Mouse (Mus musculus) heart, postnatal 36 days (tissue): ENCODE results near the gene Frat2. TPM values are rescaled to one million over a fixed set of nuclear protein-coding genes. Genes with fewer than 3 reads are reported as not detected.

Source experiments
- DNase-seq, 2 experiments: peaks; one replicate each; pipeline ENCODE4 v3.0.0; 2021 to 2022
- intact Hi-C: fragments of 180-260 bp; cut with DNase I; formaldehyde crosslinking; loops from one replicate; pipeline ENCODE4 v1.15.1; 2025
- total RNA-seq, 2 experiments: library from RNA; stranded (reverse); gene quantifications; 2 replicates each; pipeline ENCODE4 v1.2.3; 2021

Frat2 gene
- total RNA-seq, 2 experiments from 2014 or later, result 5.0 to 7.7 TPM

DNA sequence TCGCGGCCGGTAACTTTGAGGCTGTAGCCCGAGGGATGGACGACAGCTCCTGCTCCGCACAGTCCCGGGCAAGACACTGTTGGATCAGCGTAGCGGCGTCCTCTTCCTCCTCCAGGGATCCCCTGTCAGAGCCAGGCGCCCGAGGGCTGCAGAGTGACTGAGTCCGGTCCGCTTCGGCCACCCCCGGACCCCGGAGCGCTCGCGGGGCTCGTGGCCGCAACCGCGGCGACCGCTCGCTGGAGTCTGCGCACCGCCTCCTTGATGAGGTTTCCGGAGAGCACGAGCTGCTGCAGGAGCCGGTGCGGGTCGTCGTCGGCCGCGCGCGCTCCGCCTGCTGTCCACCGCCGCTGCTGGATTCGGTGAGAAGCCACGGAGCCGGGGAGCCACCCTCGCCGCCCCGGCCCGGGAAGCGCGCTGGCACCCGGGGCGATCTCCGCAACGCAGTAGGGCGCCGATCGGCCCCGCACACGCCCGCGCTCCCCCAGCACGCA lies 796 bp downstream of the Frat2 start:
- peak; percentile 51 to 63 for DNase-seq
- intact Hi-C loops, result loop anchor here (5.0 kb wide), 1 partner anchor 65 kb away; the partner anchor contains the start of gene Pgam1

- DNase-seq, result peak; percentile 24 to 26
- intact Hi-C loops, result loop anchor here (5.0 kb wide), 1 partner anchor 66 kb away; the partner anchor contains the start of gene Pgam1
Observed at GRCm38 (mm10) chr19:41846366-41847090, 1.4 kb downstream of the Frat2 start.

DNA sequence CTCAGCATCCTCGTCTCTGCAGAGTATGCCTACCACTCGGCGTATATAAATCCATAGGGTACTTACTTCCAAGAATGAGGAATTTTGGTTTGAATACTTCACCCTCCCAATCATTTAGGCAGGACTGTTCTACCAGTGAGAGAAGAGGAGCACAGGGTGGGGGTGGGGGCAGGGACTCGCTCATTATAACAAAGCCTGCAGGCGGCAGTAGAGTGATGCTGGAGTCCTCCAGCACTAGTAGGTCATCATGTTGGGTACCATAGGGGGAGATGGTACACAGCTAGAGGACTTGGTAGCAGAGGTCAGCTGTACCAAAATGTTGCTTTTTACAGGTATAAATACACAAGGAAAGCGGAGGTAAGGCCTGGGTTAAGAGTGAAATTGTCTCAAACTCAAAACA lies 3.6 kb downstream of the Frat2 start:
- intact Hi-C loops, result no loop called here
- DNase-seq, result no peak

DNA sequence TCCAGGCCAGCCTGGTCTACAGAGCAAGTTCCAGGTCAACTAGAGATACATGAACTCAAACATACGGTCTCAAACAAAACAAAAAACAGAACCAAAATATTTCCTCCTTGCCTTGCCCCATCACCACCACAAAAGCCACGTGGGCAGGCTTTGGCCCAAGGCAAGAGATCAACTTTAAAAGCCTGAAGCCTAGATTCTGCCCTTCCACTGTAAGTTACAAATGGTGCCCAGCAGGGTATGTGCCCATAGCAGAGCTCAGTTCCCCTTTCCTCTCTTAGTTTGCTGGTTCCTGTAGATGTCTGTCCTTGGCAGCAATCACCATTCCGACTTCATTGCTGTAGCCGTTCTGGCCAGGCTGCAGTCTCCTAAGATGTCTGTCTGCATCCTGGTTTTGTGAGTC lies 5.2 kb downstream of the Frat2 start:
- intact Hi-C loops, result no loop called here

DNA sequence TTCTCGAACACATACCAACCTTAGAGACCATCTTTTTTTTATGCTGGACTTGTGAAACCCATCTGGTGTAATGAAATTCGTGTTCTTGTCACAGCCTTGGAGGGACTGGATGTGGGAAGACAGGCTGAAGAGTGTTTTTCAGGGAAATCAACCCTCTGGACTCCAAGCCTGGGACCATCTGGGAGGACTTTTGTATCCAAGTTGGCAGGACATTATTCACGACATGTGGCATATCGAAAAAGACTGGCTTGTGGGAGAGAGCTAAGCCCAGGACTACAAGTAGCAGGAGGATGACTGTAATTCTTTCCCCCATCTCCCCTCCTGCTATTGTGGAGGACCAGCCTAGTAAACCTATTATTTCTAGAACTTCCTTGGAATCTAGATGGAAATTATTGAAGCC lies 5.7 kb downstream of the Frat2 start:
- intact Hi-C loops, result no loop called here
- DNase-seq, result no peak

More for the DNA sequence above, 5.2 kb downstream of the Frat2 start:
- no peak for DNase-seq

DNA sequence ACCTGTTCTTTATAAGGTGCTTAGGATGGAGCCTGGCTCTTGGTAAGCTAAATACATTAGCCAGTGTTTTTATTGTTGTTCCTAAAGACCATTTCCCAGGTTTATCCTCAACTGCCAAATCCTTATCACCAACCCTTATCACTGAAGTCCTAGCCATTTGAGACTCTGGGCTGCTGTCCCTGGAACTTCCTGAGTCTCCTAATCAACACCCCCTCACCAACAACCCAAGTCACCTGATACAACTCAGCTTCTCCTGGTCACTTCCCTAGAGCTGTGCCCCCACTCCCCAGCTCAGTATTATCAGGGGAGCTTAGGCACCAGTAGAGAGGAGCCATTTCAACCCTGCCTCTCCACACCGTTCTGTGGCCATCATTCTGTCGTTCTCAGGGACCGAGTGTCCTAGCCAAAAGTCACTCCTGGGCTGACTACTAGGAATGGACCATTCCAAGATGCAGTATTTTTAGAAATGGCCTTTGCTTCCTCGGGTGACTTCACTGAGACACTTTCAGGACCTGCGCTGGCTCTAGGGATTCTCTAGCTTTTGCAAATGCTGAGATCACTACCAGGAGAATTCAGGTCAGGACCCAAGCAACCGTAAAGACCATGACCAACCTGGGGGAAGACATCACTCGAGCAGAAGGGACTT lies 6.7 kb downstream of the Frat2 start:
- DNase-seq, result no peak
- intact Hi-C loops, result no loop called here

DNA sequence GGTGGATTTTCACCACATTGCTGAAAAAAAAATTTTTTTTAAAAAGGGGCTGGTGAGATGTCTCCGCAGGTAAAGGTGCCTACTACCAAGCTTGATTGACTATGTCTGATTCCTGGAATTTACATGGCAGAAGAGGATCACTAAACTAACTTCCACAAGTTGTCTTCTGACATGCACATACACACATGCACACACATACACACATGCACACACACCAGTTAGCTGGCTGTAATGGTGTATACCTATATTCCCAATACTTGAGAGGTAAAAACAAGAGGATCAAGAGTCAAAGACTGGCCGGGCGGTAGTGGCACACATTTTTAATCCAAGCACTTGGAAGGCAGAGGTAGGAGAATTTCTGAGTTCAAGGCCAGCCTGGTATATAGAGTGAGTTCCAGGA lies 8.2 kb downstream of the Frat2 start:
- intact Hi-C loops, result no loop called here
- DNase-seq, result no peak

GRCm38 (mm10) chr19:41838808-41839207 lies 9.1 kb downstream of the Frat2 start:
- no peak for DNase-seq
- intact Hi-C loops, result no loop called here

DNA sequence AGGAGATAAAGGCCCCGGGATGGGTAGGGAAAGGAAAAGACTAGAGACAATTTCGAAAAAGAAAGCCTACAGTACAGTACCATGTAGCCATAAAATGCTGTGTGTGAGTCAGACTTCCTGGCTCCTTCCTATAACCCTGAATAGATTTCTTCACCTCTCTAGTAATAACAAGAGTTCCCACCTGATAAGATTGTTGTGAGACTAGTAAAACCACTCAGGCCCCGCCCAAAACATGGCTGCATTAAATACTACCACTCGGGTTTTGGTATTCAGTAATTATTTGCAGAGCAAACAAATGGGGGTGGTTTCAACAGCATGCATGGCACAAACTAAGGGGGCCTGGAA lies 10.0 kb downstream of the Frat2 start:
- DNase-seq, result no peak
- intact Hi-C loops, result no loop called here

- intact Hi-C loops, result no loop called here
- DNase-seq, result no peak
Observed at GRCm38 (mm10) chr19:41837194-41837916, 10.6 kb downstream of the Frat2 start.

DNA sequence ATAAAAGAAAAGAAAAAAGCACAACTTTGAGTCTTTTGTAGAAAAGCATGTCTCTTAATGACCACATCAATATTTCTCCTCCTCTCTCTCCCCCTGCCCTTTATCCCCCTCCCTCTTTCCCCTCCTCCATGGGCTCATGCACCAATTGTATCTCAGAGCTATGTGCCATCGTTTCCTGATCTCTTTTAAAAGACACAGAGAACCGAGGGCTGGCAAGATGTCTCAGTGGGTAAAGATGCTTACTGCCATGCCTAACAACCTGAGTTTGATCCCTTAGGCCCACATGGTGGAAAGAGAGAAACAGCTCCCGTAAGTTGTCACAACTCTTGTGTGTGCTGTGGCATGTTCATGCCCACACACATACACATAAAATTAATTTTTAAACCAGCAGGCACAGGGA lies 11.2 kb downstream of the Frat2 start:
- DNase-seq, result no peak
- intact Hi-C loops, result no loop called here

GRCm38 (mm10) chr19:41835816-41836215 lies 12.1 kb downstream of the Frat2 start:
- DNase-seq, result no peak
- intact Hi-C loops, result no loop called here

DNA sequence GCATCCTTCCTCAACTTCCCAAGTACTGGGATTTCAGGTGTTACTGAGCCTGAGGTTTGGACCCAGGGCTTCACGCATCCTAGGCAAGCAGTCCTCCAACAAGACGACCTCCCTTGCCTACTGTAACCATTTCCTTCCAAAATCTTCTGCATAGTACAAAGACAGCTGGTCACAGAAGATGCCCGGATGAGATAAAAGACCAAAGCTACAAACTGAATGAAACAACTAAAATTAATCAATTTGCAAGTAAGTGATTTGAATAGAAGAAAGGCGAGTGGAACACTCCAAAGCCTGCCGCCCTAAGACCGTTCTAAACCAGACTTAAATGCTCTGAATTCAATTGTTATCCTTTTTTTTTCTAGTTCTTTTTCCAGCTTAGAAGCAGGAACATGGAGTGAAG lies 12.5 kb downstream of the Frat2 start:
- intact Hi-C loops, result no loop called here
- DNase-seq, result no peak

- DNase-seq, result no peak
- intact Hi-C loops, result no loop called here
Observed at GRCm38 (mm10) chr19:41832501-41833201, 15.3 kb downstream of the Frat2 start.

GRCm38 (mm10) chr19:41831718-41832391 lies 16.1 kb downstream of the Frat2 start:
- DNase-seq, result no peak
- intact Hi-C loops, result no loop called here

- intact Hi-C loops, result no loop called here
- DNase-seq, result no peak
Observed at GRCm38 (mm10) chr19:41831101-41831570, 16.8 kb downstream of the Frat2 start.

- intact Hi-C loops, result no loop called here
Observed at GRCm38 (mm10) chr19:41830106-41831031, 17.6 kb downstream of the Frat2 start.

GRCm38 (mm10) chr19:41829381-41830105 lies 18.4 kb downstream of the Frat2 start, which contains the start of gene Frat1:
Gene Frat1 (plus strand): TSS chr19:41829970.
- peak; percentile 88 to 97 for DNase-seq
- intact Hi-C loops, result no loop called here

More at GRCm38 (mm10) chr19:41830106-41831031, 17.6 kb downstream of the Frat2 start:
- DNase-seq, result peak; percentile 47 to 65
